Mouse (Mus musculus) forebrain, embryonic 14.5 days (tissue): ENCODE results near the gene Eepd1. TPM values are rescaled to one million over a fixed set of nuclear protein-coding genes. Genes with fewer than 3 reads are reported as not detected.
A peak's percentile ranks its signal among the peaks of the same experiment; 100 is the strongest.

ENCODE experiments used
- ATAC-seq: fragments of 200-750 bp; cut with Nextera tagmentation; 2 replicates; pipeline ENCODE4 v1.8.0; 2017; ENCODE audit warnings: mild to moderate bottlenecking, moderate library complexity
- DNase-seq: peaks from one replicate; pipeline ENCODE4 v3.0.0-alpha.2; 2015; ENCODE audit warnings: low spot score
- H3K27ac ChIP-seq: fragments of 300-500 bp; sonication (generic); 2 replicates; pipeline ENCODE4 v1.5.1; 2014; ENCODE audit warnings: low read depth, mild to moderate bottlenecking, control low read depth, low read length, moderate library complexity
- H3K27me3 ChIP-seq: fragments of 300-500 bp; sonication (generic); replicated peaks from 2 replicates; pipeline ENCODE4 v1.6.1; 2014; ENCODE audit warnings: low read length, control low read depth, mixed read lengths; ENCODE audit not compliant: control insufficient read depth, insufficient read depth
- H3K36me3 ChIP-seq: fragments of 300-500 bp; sonication (generic); 2 replicates; pipeline ENCODE4 v1.6.1; 2014; ENCODE audit warnings: low read length, control low read depth; ENCODE audit not compliant: control insufficient read depth, insufficient read depth
- H3K4me1 ChIP-seq: fragments of 300-500 bp; sonication (generic); 2 replicates; pipeline ENCODE4 v1.6.1; 2014; ENCODE audit warnings: antibody characterized with exemption, low read length, control low read depth; ENCODE audit not compliant: control insufficient read depth, insufficient read depth
- H3K4me2 ChIP-seq: fragments of 300-500 bp; sonication (generic); 2 replicates; pipeline ENCODE4 v1.6.1; 2014; ENCODE audit warnings: mild to moderate bottlenecking, control low read depth, low read length
- H3K4me3 ChIP-seq: fragments of 300-500 bp; sonication (generic); 2 replicates; pipeline ENCODE4 v1.5.1; 2014; ENCODE audit warnings: low read depth, low read length, control low read depth
- H3K9ac ChIP-seq: fragments of 300-500 bp; sonication (generic); 2 replicates; pipeline ENCODE4 v1.6.1; 2014; ENCODE audit warnings: mild to moderate bottlenecking, low read length, control low read depth, moderate library complexity
- H3K9me3 ChIP-seq: fragments of 300-500 bp; sonication (generic); replicated peaks from 2 replicates; pipeline ENCODE4 v1.6.1; 2016; ENCODE audit warnings: low read length, control low read depth, mixed read lengths; ENCODE audit not compliant: control insufficient read depth
- WGBS: fragments of 180-500 bp; shearing (Covaris S2); extraction: QIAGEN DNeasy Blood & Tissue Kit; methylation state at CpG from one replicate; pipeline ENCODE4 v1.1.7; 2014; 5-methylcytosine and 5-hydroxymethylcytosine counted together
- polyA plus RNA-seq: library from polyadenylated mRNA; unstranded; fragments of >200 nt; fragmentation: Nextera tagmentation; extraction: Ambion mirVana; gene quantifications from 2 replicates; pipeline ENCODE4 v1.2.1, GENCODE M21; 2014

Gene Eepd1
- polyA plus RNA-seq, 1 experiment from 2014 or later, result 9.7 TPM

- H3K36me3 ChIP-seq, result no peaks in the 10 kb centered on the region
- no peak overlapping the region for H3K4me2 ChIP-seq
- 76% methylated on average over 4 of the region's 4 CpGs for WGBS
- no peaks in the 10 kb centered on the region for H3K9me3 ChIP-seq
- no peak overlapping the region for H3K4me3 ChIP-seq
- no peak overlapping the region for H3K9ac ChIP-seq
- H3K27ac ChIP-seq, result no peak overlapping the region
- H3K4me1 ChIP-seq, result peaks cover 2% of the 10 kb centered on the region; the same call in 1 of the 2 replicates
- ATAC-seq (no peak), DNase-seq (no peak)
- H3K27me3 ChIP-seq, result no peaks in the 10 kb centered on the region
Measured at GRCm38 (mm10) chr9:25517982-25518381, 36.6 kb downstream of the Eepd1 start.

- peaks cover 2% of the 10 kb centered on the region; the same call in 1 of the 2 replicates for H3K4me1 ChIP-seq
- no peaks in the 10 kb centered on the region for H3K36me3 ChIP-seq
- no peaks in the 10 kb centered on the region for H3K27me3 ChIP-seq
- no peak for ATAC-seq
- 64% methylated on average over 6 of the region's 6 CpGs for WGBS
- H3K9me3 ChIP-seq, result no peaks in the 10 kb centered on the region
- no peak for DNase-seq
- no peak overlapping the region for H3K4me3 ChIP-seq
- H3K4me2 ChIP-seq, result no peak overlapping the region
- H3K9ac ChIP-seq, result no peak overlapping the region
- no peak overlapping the region for H3K27ac ChIP-seq
Measured at GRCm38 (mm10) chr9:25519193-25519592, 37.8 kb downstream of the Eepd1 start.

GRCm38 (mm10) chr9:25520826-25521225 lies 39.5 kb downstream of the Eepd1 start:
- no peak overlapping the region for H3K4me2 ChIP-seq
- H3K27me3 ChIP-seq, result no peaks in the 10 kb centered on the region
- WGBS, result 88% methylated on average over 7 of the region's 7 CpGs
- no peak for ATAC-seq
- H3K27ac ChIP-seq, result no peak overlapping the region
- H3K9ac ChIP-seq, result no peak overlapping the region
- H3K4me3 ChIP-seq, result no peak overlapping the region
- H3K36me3 ChIP-seq, result no peaks in the 10 kb centered on the region
- no peak for DNase-seq
- H3K9me3 ChIP-seq, result no peaks in the 10 kb centered on the region
- peaks cover 2% of the 10 kb centered on the region; the same call in 1 of the 2 replicates for H3K4me1 ChIP-seq

DNA sequence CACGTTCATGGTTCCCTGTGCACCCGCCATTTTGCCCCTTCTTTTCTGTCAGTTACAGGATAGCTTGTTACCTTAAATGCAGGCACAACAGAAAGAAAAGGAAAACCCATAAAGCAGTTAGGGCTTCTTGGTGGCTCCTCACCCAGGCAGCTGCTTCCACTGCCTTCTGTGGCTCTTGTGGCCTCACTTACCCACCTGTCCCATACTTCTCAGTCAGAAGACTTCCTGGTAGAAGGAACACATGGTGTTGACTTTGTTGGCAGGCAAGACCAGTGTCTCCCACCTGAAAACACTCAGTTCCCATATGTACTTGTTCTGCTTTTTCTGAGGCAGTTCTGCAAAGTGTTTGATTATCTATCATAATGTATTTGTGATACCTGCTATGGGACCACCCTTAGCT lies 40.5 kb downstream of the Eepd1 start:
- Histone ChIP-seq H3K4me3 (no peak overlapping the region), H3K9me3 (no peaks in the 10 kb centered on the region), H3K36me3 (no peaks in the 10 kb centered on the region), H3K9ac (no peak overlapping the region), H3K27me3 (no peaks in the 10 kb centered on the region), H3K27ac (no peak overlapping the region), H3K4me1 (peaks cover 4% of the 10 kb centered on the region), H3K4me2 (no peak overlapping the region)
- WGBS, result 90% methylated on average over 2 of the region's 2 CpGs
- ATAC-seq (no peak), DNase-seq (no peak)

GRCm38 (mm10) chr9:25526516-25526915 lies 45.2 kb downstream of the Eepd1 start:
- Histone ChIP-seq H3K4me3 (no peak overlapping the region), H3K9ac (no peak overlapping the region), H3K9me3 (no peaks in the 10 kb centered on the region), H3K36me3 (no peaks in the 10 kb centered on the region), H3K4me1 (peaks cover 9% of the 10 kb centered on the region), H3K27me3 (no peaks in the 10 kb centered on the region), H3K4me2 (no peak overlapping the region), H3K27ac (no peak overlapping the region; the same call in 1 of the 2 replicates)
- WGBS, result 36% methylated on average over 1 of the region's 1 CpGs
- ATAC-seq, result 0 out of 2 replicates have a peak, but pooled peaks have one; percentile 46
- DNase-seq, result no peak

GRCm38 (mm10) chr9:25526927-25527337 lies 45.6 kb downstream of the Eepd1 start:
- H3K9me3 ChIP-seq, result no peaks in the 10 kb centered on the region
- H3K27me3 ChIP-seq, result no peaks in the 10 kb centered on the region
- H3K9ac ChIP-seq, result no peak overlapping the region
- no peak overlapping the region for H3K4me2 ChIP-seq
- H3K27ac ChIP-seq, result peak overlapping the region; percentile 2; the same call in 1 of the 2 replicates
- DNase-seq, result no peak
- H3K4me1 ChIP-seq, result peaks cover 9% of the 10 kb centered on the region
- peak; percentile 44; the same call in 1 of the 2 replicates for ATAC-seq
- no peaks in the 10 kb centered on the region for H3K36me3 ChIP-seq
- no peak overlapping the region for H3K4me3 ChIP-seq

DNA sequence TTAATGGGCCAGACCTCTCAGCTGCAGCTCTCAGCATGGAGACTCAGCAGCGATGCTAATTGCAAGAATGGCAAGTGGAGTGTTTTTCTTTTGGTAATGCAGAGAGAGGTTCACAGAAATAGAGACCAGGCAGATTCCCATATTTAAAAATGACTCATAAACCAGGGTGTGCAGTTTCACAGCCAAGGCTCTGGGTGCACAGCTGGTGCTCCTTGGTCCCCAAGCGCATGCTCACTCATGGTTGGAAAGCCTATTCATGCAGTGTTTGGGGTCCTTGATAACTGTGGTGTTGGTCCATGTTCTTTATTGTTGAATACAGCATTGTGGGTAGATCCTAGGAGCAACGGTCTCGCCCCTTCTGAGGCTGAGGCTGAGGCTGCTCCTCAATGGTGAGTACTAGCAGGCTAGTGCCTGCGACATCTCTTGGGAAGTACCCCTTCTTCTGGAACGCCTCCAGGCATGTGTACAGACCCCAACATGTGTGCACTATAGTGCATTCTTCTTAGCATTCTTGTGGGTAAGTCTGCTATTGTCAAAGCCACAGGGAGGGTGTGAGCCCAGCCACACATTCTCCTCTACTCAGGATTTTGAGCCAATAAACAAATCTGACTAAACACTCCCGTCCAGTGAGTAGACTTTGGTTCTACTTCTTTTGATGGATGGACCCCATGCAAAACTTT lies 46.2 kb downstream of the Eepd1 start:
- H3K4me2 ChIP-seq, result no peak overlapping the region
- no peaks in the 10 kb centered on the region for H3K27me3 ChIP-seq
- DNase-seq, result no peak
- H3K9me3 ChIP-seq, result no peaks in the 10 kb centered on the region
- ATAC-seq, result peak; percentile 14; the same call in 1 of the 2 replicates
- H3K4me1 ChIP-seq, result peaks cover 9% of the 10 kb centered on the region
- no peak overlapping the region for H3K9ac ChIP-seq
- 59% methylated on average over 7 of the region's 7 CpGs for WGBS
- H3K27ac ChIP-seq, result 0 out of 2 replicates have a peak overlapping the region, but pooled peaks have one; percentile 2
- H3K4me3 ChIP-seq, result no peak overlapping the region
- H3K36me3 ChIP-seq, result no peaks in the 10 kb centered on the region

- 11% methylated on average over 1 of the region's 1 CpGs for WGBS
- Histone ChIP-seq H3K27ac (no peak overlapping the region), H3K4me1 (peaks cover 9% of the 10 kb centered on the region), H3K9ac (no peak overlapping the region), H3K4me3 (no peak overlapping the region), H3K36me3 (no peaks in the 10 kb centered on the region), H3K4me2 (no peak overlapping the region), H3K27me3 (no peaks in the 10 kb centered on the region), H3K9me3 (no peaks in the 10 kb centered on the region)
- DNase-seq (peak; percentile 58), ATAC-seq (0 out of 2 replicates have a peak, but pooled peaks have one; percentile 49)
Measured at GRCm38 (mm10) chr9:25531627-25532026, 50.3 kb downstream of the Eepd1 start.

- no peak overlapping the region for H3K27ac ChIP-seq
- no peak overlapping the region for H3K9ac ChIP-seq
- no peaks in the 10 kb centered on the region for H3K36me3 ChIP-seq
- peaks cover 4% of the 10 kb centered on the region; the same call in 1 of the 2 replicates for H3K4me1 ChIP-seq
- no peak overlapping the region for H3K4me3 ChIP-seq
- H3K9me3 ChIP-seq, result no peaks in the 10 kb centered on the region
- no peaks in the 10 kb centered on the region for H3K27me3 ChIP-seq
- DNase-seq, result no peak
- 68% methylated on average over 3 of the region's 3 CpGs for WGBS
- no peak overlapping the region for H3K4me2 ChIP-seq
- no peak for ATAC-seq
Measured at GRCm38 (mm10) chr9:25532105-25532504, 50.8 kb downstream of the Eepd1 start.
